Mouse (Mus musculus) myocyte (in vitro differentiated cells): ENCODE measurements at regions not wholly inside any gene's neighbourhood (a gene's known extent, or its start where the extent isn't known, plus 50 kb on each side); places are given as distances from the start of the nearest gene placed in this dataset.

Source experiments
- MYOD1 ChIP-seq, 3 experiments: IDR thresholded peaks; one replicate each; pipeline ENCODE4 v1.6.1; 2011; ENCODE audit warnings: control low read depth in 2 of 3, low read depth in 2 of 3, mild to moderate bottlenecking in 2 of 3, moderate library complexity in 1 of 3; ENCODE audit not compliant: insufficient read length in 2 of 3, control insufficient read depth in 1 of 3
- MYOG ChIP-seq, 3 experiments: IDR thresholded peaks; one replicate each; pipeline ENCODE4 v1.6.1; 2011; ENCODE audit warnings: control low read depth in 2 of 3, low read depth in 2 of 3, mild to moderate bottlenecking in 2 of 3; ENCODE audit not compliant: insufficient read length in 2 of 3, control insufficient read depth in 1 of 3, insufficient read depth in 1 of 3
- POLR2A ChIP-seq: IDR thresholded peaks from one replicate; pipeline ENCODE4 v1.6.1; 2011; ENCODE audit warnings: low read depth, mild to moderate bottlenecking, control low read depth, moderate library complexity; ENCODE audit not compliant: insufficient read length
- POLR2AphosphoS2 ChIP-seq: IDR thresholded peaks from one replicate; pipeline ENCODE4 v1.6.1; 2011; ENCODE audit warnings: low read depth, control low read depth; ENCODE audit not compliant: insufficient read length
- TCF12 ChIP-seq: IDR thresholded peaks from one replicate; pipeline ENCODE4 v1.6.1; 2011; ENCODE audit warnings: mild to moderate bottlenecking, control low read depth; ENCODE audit not compliant: poor library complexity, insufficient read depth, severe bottlenecking

GRCm38 (mm10) chr10:98765786-98766419 is 148.3 kb upstream of the Atp2b1 start:
- no peak for TF ChIP-seq POLR2A
- TF ChIP-seq POLR2AphosphoS2, result no peak
- TF ChIP-seq MYOG (IDR thresholded peaks at IDR 0.05; ENCODE audit: control insufficient read depth in 1 of 3, insufficient read depth in 1 of 3, insufficient read length in 2 of 3, low read depth in 2 of 3), result no peak
- TF ChIP-seq TCF12, result no peak
- TF ChIP-seq MYOD1 (IDR thresholded peaks at IDR 0.05; ENCODE audit: control insufficient read depth in 1 of 3, insufficient read length in 2 of 3, low read depth in 2 of 3), result no peak
